Mouse (Mus musculus) hindbrain, embryonic 11.5 days (tissue): ENCODE data around the gene Cfap221. TPM values are rescaled to one million over a fixed set of nuclear protein-coding genes. Genes with fewer than 3 reads are reported as not detected.

Experiments
- ATAC-seq: fragments of 200-750 bp; cut with Nextera tagmentation; 2 replicates; pipeline ENCODE4 v1.8.0; 2017; ENCODE audit warnings: mild to moderate bottlenecking, moderate TSS enrichment, moderate library complexity; ENCODE audit not compliant: low FRiP score
- DNase-seq: peaks from one replicate; pipeline ENCODE4 v3.0.0-alpha.2; 2015; ENCODE audit warnings: low spot score
- H3K27ac ChIP-seq: fragments of 300-500 bp; sonication (generic); 2 replicates; pipeline ENCODE4 v1.5.1; 2014; ENCODE audit warnings: mild to moderate bottlenecking, low read depth, low read length
- H3K27me3 ChIP-seq: fragments of 300-500 bp; sonication (generic); 2 replicates; pipeline ENCODE4 v1.6.1; 2014; ENCODE audit warnings: mild to moderate bottlenecking, low read length, moderate library complexity, mixed read lengths; ENCODE audit not compliant: control insufficient read depth, insufficient read depth
- H3K36me3 ChIP-seq: fragments of 300-500 bp; sonication (generic); 2 replicates; pipeline ENCODE4 v1.6.1; 2014; ENCODE audit warnings: mild to moderate bottlenecking, low read length, moderate library complexity, mixed read lengths; ENCODE audit not compliant: control insufficient read depth, insufficient read depth
- H3K4me1 ChIP-seq: fragments of 300-500 bp; sonication (generic); replicated peaks from 2 replicates; pipeline ENCODE4 v1.6.1; 2014; ENCODE audit warnings: low read length, mixed read lengths; ENCODE audit not compliant: control insufficient read depth, insufficient read depth
- H3K4me2 ChIP-seq: fragments of 300-500 bp; sonication (generic); replicated peaks from 2 replicates; pipeline ENCODE4 v1.6.1; 2014; ENCODE audit warnings: mild to moderate bottlenecking, low read depth, low read length
- H3K4me3 ChIP-seq: fragments of 300-500 bp; sonication (generic); 2 replicates; pipeline ENCODE4 v1.5.1; 2014; ENCODE audit warnings: low read depth, low read length
- H3K9ac ChIP-seq: fragments of 300-500 bp; sonication (generic); 2 replicates; pipeline ENCODE4 v1.6.1; 2014; ENCODE audit warnings: low read depth, low read length
- H3K9me3 ChIP-seq: fragments of 300-500 bp; sonication (generic); 2 replicates; pipeline ENCODE4 v1.6.1; 2016; ENCODE audit warnings: low read length; ENCODE audit not compliant: control insufficient read depth
- WGBS: fragments of 180-500 bp; shearing (Covaris S2); extraction: QIAGEN DNeasy Blood & Tissue Kit; methylation state at CpG from one replicate; pipeline ENCODE4 v1.1.7; 2014; 5-methylcytosine and 5-hydroxymethylcytosine counted together
- polyA plus RNA-seq: library from polyadenylated mRNA; unstranded; fragments of >200 nt; fragmentation: Nextera tagmentation; extraction: Ambion mirVana; gene quantifications from 2 replicates; pipeline ENCODE4 v1.2.1, GENCODE M21; 2014

Gene Cfap221
- polyA plus RNA-seq, 1 experiment from 2014 or later = 0.20 TPM

DNA sequence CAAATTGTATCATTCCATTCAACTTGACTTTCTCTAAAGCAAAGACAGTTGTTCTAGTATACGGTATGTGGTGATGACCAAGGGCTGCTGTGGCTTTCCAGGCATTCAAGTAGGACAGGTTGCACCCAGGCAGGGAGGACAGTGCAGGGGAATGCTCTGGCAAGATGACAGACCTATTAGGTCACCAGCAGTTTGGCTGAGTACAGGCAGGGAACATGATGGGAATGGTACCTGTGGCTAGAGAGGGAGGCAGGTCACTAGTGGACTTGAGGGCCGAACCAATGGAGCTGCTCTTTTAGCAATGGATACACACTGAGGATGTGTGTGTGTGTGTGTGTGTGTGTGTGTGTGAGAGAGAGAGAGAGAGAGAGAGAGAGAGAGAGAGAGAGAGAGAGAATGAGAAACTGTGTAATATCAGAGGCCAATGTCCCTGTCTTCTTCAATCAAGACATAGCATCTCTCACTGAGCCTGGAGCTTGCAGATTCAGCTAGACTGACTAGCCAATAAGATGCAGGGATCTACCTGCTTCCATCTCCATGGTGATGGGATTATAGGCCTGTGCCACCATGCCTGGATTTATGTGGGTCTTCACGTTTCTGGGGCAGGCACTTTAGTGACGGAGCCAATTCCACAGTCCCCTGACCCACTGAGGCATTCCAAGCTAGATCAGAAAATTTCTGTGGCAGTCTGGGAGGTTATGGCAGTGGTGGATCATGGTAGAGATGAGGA is 65.4 kb downstream of the Cfap221 start:
- H3K9me3 ChIP-seq = no peaks in the 10 kb centered on the region
- H3K4me3 ChIP-seq = no peak overlapping the region
- no peaks in the 10 kb centered on the region for H3K36me3 ChIP-seq
- no peak overlapping the region for H3K27ac ChIP-seq
- H3K9ac ChIP-seq = no peak overlapping the region
- DNase-seq = no peak
- no peak overlapping the region for H3K4me2 ChIP-seq
- ATAC-seq = no peak
- WGBS = 83% methylated on average over 4 of the region's 4 CpGs
- H3K4me1 ChIP-seq = no peaks in the 10 kb centered on the region
- no peaks in the 10 kb centered on the region for H3K27me3 ChIP-seq

DNA sequence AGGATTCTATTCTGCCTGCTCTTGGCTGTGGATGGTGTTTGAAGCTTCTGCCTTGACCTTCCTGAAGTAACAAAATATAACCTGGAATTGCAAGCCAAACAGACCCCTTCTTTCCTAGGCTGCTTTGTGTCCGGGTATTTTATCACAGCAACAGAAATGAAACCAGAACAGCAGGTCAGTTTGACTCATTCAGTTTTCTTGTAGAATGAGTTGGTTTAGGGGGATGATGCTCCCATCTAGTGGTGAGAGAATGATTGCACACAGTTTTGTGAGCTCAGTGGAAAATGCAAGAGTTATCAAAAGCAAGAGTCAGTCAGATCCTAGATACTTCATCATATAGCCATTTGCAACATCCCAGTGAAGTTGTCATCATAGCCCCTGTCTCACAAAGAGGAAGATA is 67.3 kb downstream of the Cfap221 start:
- Histone ChIP-seq H3K27me3 (no peaks in the 10 kb centered on the region), H3K27ac (no peak overlapping the region), H3K4me3 (no peak overlapping the region), H3K9me3 (no peaks in the 10 kb centered on the region), H3K4me2 (no peak overlapping the region), H3K4me1 (no peaks in the 10 kb centered on the region), H3K36me3 (no peaks in the 10 kb centered on the region), H3K9ac (no peak overlapping the region)
- WGBS = 78% methylated on average over 1 of the region's 1 CpGs
- no peak for DNase-seq
- ATAC-seq = no peak

DNA sequence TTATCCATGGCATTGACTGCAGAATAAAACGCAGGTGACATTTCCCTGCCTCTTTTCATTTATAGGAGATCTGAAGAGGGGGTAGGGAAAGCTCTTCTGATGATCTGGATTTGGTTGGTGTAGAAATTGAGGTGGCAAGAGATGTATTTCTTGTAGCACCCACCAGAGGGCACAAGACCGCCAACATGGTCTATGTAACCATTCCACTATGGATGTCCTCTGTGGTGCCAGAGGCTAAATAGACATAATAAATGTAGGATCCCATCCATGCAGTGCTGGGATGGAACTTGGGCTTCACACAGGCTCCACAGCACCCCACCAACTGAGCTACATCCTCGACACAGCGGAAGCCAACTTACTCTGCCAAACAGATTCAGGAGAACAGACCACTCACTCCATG is 77.7 kb downstream of the Cfap221 start:
- ATAC-seq (no peak), DNase-seq (peak; percentile 38)
- Histone ChIP-seq H3K4me3 (no peak overlapping the region), H3K27me3 (no peaks in the 10 kb centered on the region), H3K4me2 (no peak overlapping the region), H3K4me1 (no peaks in the 10 kb centered on the region), H3K9me3 (no peaks in the 10 kb centered on the region), H3K9ac (no peak overlapping the region), H3K36me3 (no peaks in the 10 kb centered on the region), H3K27ac (no peak overlapping the region)
- 60% methylated on average over 4 of the region's 4 CpGs for WGBS

DNA sequence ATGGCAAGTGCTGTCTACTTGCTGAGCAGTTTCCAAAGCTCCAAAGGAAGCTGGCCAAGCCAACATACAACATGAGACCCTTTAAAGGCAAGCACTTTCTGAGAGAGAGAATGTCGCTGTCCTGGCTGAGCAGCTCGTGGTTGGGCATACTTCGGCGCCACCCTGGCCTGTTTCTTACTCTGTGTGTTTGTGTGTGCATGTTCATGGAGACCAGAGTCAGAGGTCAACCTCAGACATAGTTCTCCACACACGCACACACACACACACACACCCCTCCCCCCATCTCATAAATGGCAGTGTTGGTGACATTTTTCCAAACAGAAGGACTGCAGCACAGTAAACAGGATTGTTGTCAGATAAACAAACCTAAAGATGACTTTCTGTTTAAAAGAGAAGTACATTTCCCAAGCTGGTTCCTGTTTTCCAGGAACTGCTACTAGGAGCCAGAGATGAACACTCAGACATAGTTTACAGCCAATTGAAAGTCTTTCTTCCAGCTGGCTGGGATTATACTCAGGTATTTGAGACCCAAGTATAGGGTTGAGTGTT is 80.1 kb downstream of the Cfap221 start:
- Histone ChIP-seq H3K9ac (no peak overlapping the region), H3K27ac (no peak overlapping the region), H3K27me3 (no peaks in the 10 kb centered on the region), H3K4me2 (no peak overlapping the region), H3K9me3 (no peaks in the 10 kb centered on the region), H3K4me3 (no peak overlapping the region), H3K4me1 (peaks cover 2% of the 10 kb centered on the region; the same call in 1 of the 2 replicates), H3K36me3 (no peaks in the 10 kb centered on the region)
- 88% methylated on average over 5 of the region's 5 CpGs for WGBS
- DNase-seq (no peak), ATAC-seq (no peak)

DNA sequence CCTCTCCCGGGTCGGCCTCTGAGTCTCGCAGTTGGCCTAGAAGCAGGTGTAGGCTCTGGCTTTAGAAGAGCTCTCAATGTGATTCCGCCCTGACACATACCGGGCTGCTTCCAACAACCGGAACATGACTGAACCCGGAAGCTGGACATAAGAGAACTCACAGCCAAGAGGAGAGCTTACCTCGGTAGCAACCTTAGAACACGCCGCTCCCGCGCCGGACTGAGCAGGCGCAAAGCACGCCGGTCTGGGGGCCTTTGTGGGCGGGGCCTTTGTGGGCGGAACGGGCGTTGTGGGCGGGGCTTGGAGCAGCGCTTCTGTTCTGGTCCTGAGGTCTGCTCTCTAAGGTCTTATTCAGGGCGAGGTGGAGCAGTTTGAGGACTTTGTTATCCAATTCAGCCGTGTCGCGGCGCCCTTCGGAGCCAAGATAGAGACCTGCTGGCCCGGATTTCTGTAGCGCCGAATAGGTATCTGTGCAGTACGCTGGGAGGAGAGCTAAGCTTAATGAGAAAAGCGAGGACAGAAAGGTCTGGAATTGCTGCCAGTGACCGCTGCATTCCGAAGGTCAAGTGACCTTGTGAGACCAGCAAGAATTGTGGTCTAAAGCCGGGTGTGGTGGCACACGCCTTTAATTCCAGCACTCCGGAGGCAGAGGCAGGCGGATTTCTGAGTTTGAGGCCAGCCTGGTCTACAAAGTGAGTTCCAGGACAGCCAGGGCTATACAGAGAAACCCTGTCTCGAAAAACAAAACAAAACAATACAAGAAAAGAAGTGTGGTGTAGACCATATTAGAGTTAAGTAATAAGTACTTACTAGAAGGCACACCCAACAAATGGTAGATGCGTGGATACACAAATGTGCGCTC is 83.8 kb downstream of the Cfap221 start, which contains the start of gene Tmem177:
Gene Tmem177 (minus strand): TSS at position 256 of the 862 bp plus-strand sequence.
- Histone ChIP-seq H3K9me3 (no peaks in the 10 kb centered on the region), H3K27ac (no peak within 1 kb of the TSS), H3K4me2 (peak within 1 kb of the TSS; percentile 66), H3K4me1 (peaks cover 2% of the 10 kb centered on the region; the same call in 1 of the 2 replicates), H3K36me3 (no peaks in the 10 kb centered on the region), H3K9ac (peak within 1 kb of the TSS; percentile 67), H3K27me3 (no peaks in the 10 kb centered on the region), H3K4me3 (peak within 1 kb of the TSS; percentile 54)
- ATAC-seq (peak; percentile 94), DNase-seq (peak; percentile 96)
- WGBS = 14% methylated on average over 42 of the region's 42 CpGs

DNA sequence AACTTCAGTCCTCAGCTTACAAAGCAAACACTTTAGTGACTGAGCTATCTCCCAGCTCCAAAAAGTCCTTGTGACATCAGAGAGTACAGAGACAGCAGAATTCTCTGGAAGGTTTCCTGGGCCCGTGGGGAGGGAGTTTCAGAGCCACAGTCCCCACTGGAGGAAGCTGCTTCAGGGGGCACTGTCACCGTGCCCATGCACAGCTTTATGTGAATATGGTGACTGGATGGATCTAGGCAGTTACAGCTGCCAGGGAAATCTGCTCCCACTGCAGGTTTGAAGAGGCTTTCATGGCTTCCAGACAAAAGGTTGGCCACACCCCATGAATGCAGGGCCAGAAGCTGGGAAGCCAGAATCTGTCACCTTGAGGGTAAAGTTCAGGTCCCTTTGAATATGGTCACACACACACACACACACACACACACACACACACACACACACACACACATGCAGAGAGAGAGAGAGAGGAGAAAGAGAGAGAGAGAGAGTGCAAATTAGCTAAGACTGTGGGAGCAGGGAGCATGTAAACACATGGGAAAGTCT is 89.8 kb downstream of the Cfap221 start:
- Histone ChIP-seq H3K36me3 (no peaks in the 10 kb centered on the region), H3K4me2 (no peak overlapping the region), H3K9ac (no peak overlapping the region), H3K4me1 (peaks cover 2% of the 10 kb centered on the region; the same call in 1 of the 2 replicates), H3K9me3 (no peaks in the 10 kb centered on the region), H3K27ac (no peak overlapping the region), H3K27me3 (no peaks in the 10 kb centered on the region), H3K4me3 (no peak overlapping the region)
- WGBS = 73% methylated on average over 2 of the region's 2 CpGs
- DNase-seq (no peak), ATAC-seq (no peak)

DNA sequence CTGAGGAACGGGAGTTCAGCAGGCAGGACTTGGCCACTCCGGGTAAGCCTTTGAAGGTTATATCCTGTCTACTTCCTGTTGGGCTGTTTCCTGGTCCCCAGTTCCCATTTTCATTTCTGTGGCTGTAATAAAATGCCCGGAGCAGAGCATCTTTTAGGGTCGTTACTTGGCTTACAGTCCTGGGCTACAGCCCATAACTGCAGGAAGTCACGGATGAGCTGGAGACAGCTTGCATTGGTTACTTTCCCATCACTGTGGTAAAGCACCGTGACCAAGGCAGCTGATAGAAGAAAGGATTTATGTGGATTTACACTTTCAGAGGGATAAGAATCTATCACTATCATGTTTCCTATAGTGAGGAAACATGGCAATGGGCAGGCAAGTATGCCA is 93.8 kb downstream of the Cfap221 start:
- ATAC-seq = no peak

DNA sequence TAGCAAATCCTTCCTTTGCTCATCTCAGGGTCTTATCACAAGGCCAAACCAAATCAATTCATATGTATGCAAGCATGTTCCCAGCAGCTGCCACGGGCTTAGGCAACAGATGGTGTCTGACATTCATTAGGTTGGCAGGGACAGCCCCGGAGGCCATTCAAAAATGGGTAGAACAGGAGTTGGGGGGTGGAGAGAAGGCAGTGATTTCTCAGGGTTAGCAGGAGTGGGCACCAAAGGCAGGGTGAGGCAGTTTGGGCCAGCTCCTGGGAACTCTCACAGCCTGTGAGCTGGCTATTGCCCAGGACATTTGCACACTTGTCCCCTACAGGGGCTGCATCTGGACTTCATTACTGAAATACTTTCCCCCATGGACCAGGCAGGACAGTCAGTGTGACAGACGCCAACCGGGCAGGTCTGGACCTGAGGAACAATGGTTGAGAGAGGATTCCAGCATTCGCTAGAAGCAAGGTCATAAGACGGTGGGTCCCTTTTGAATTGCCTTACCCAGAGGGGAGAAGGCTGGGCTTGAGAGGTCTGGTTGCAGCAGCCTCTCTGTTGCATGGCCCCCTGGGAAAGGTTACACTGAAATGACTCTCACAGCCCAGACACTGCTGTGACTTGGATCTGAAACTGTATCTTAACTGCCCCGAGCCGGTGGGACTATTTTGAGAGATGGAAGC is 94.3 kb downstream of the Cfap221 start:
- DNase-seq (peak; percentile 57), ATAC-seq (peak; percentile 84)
- Histone ChIP-seq H3K9me3 (no peaks in the 10 kb centered on the region), H3K27ac (peak overlapping the region; percentile 60), H3K36me3 (no peaks in the 10 kb centered on the region), H3K4me3 (no peak overlapping the region), H3K27me3 (no peaks in the 10 kb centered on the region), H3K4me2 (no peak overlapping the region), H3K9ac (no peak overlapping the region), H3K4me1 (no peaks in the 10 kb centered on the region; the same call in 1 of the 2 replicates)
- 41% methylated on average over 8 of the region's 8 CpGs for WGBS

More for the DNA sequence above, 93.8 kb downstream of the Cfap221 start:
- DNase-seq = no peak
- Histone ChIP-seq H3K27ac (peak overlapping the region; percentile 60), H3K4me2 (no peak overlapping the region), H3K27me3 (no peaks in the 10 kb centered on the region), H3K4me3 (no peak overlapping the region), H3K9me3 (no peaks in the 10 kb centered on the region), H3K4me1 (no peaks in the 10 kb centered on the region; the same call in 1 of the 2 replicates), H3K36me3 (no peaks in the 10 kb centered on the region), H3K9ac (no peak overlapping the region)
- WGBS = 66% methylated on average over 6 of the region's 6 CpGs
